Mouse (Mus musculus) megakaryocyte, embryonic 14.5 days (primary cell): ENCODE data around the gene Nphp1.

ENCODE experiments used
- FLI1 ChIP-seq: IDR thresholded peaks from 2 replicates; pipeline ENCODE4 v1.6.1; 2012; ENCODE audit warnings: low read length, inconsistent platforms, mixed read lengths
- GATA1 ChIP-seq: IDR thresholded peaks from 3 replicates; pipeline ENCODE4 v1.6.1; 2012; ENCODE audit warnings: mixed read lengths, low read length, inconsistent platforms, borderline replicate concordance

GRCm38 (mm10) chr2:127722176-127722892, 66.4 kb downstream of the Nphp1 start:
- no peak for TF ChIP-seq GATA1
- TF ChIP-seq FLI1, result no peak
